Comparison of ENCODE assay signal across 28 mouse cellular contexts in the genomic region with DNA sequence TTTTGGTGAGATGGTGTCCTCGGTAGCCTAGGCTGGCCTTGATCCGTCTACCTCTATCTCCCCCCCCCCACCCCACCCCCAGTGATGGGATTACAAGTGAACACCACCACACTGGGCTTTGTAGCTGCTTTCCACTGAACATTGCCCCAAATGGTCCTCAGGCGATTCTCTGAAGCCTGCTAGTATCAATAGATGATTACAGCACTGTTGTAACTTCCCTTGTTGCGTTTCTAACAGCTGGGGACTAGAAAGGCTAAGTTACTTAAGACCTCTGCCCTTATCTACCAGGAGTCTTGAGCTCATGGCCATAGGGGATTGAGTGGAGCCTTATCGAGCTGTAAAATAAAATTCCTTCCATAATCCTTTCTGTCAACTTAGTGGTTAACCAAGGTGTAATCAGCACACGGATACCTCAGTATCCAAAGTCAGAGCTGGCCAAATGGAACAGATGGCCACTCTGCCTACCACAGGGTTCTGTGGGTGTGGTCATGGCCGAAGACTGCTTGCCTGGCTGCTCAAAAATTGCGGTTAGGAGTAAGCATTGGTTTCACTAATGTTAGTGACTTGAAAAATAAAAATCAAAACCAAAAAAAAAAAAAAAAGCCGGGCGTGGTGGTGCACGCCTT. TPM values are rescaled to one million over a fixed set of nuclear protein-coding genes. Genes with fewer than 3 reads are reported as not detected.
A peak's percentile ranks its signal among the peaks of the same experiment; 100 is the strongest.
DNase-seq lines count a peak whose midpoint lies in the region; TF ChIP-seq lines count a peak whose summit lies in the region.
"Had no signal": no experiment of that assay in that cellular context is flagged by ENCODE, and none has a peak within 500 bp of the region (broad histone marks: within the 10 kb centered on the region; RNA-seq: fewer than 3 reads in every experiment).

No protein-coding gene starts in this region.

- H3K36me3 ChIP-seq in heart, adult 2 months (ENCODE audit: control insufficient read depth, insufficient read depth, low read length), result no peaks in the 10 kb centered on the region
- peaks cover 4% of the 10 kb centered on the region for H3K36me3 ChIP-seq in myocyte (ENCODE audit: control insufficient read depth, insufficient read depth)
- H3K36me3 ChIP-seq: midbrain, embryonic 13.5 days had no signal

- no peak for TF ChIP-seq CTCF in heart, adult 2 months (IDR thresholded peaks at IDR 0.05)

- TF ChIP-seq POLR2A in heart, adult 2 months (IDR thresholded peaks at IDR 0.05; ENCODE audit: insufficient read depth, low read depth, low read length), result no peak
- TF ChIP-seq POLR2A in myocyte (IDR thresholded peaks at IDR 0.05; ENCODE audit: insufficient read length, low read depth), result no peak

- H3K79me2 ChIP-seq in heart, adult 2 months (replicated peaks; ENCODE audit: control insufficient read depth, insufficient read depth, low read length), result no peaks in the 10 kb centered on the region; the same call in 1 of the 2 replicates
- peaks cover 27% of the 10 kb centered on the region for H3K79me2 ChIP-seq in myocyte (ENCODE audit: control insufficient read depth, insufficient read depth)

- no peak overlapping the region for H3K27ac ChIP-seq in heart, adult 2 months
- H3K27ac ChIP-seq: forebrain, embryonic 13.5 days; hindbrain, embryonic 14.5 days; kidney, postnatal 0 days; left cerebral cortex, adult 2 months; limb, embryonic 10.5 days; midbrain, embryonic 13.5 days; neural tube, embryonic 13.5 days; stomach, embryonic 15.5 days had no signal

- no peak overlapping the region for H3K9ac ChIP-seq in heart, adult 2 months (ENCODE audit: low read depth, low read length)
- H3K9ac ChIP-seq: forebrain, embryonic 13.5 days; hindbrain, embryonic 14.5 days; midbrain, embryonic 13.5 days; neural tube, embryonic 13.5 days; stomach, embryonic 15.5 days had no signal

- no peak overlapping the region for H3K4me3 ChIP-seq in heart, adult 2 months
- no peak overlapping the region for H3K4me3 ChIP-seq in myocyte
- H3K4me3 ChIP-seq: forebrain, embryonic 13.5 days; left cerebral cortex, adult 2 months; limb, embryonic 10.5 days; midbrain, embryonic 13.5 days; neural tube, embryonic 13.5 days; stomach, embryonic 15.5 days had no signal

- peaks cover 1% of the 10 kb centered on the region; the same call in 1 of the 2 replicates for H3K4me1 ChIP-seq in heart, adult 2 months (ENCODE audit: control insufficient read depth, insufficient read depth, low read length)
- H3K4me1 ChIP-seq: forebrain, embryonic 13.5 days; midbrain, embryonic 13.5 days had no signal

- intact Hi-C loops in heart, adult 2 months (cut with DNase I), result no loop called here
- intact Hi-C loops in left cerebral cortex, postnatal 25 days (cut with DNase I), result no loop called here

- peak; percentile 84 for DNase-seq in heart, adult 11 months
- DNase-seq in heart, adult 2 months, result no peak
- peak; percentile 76 for DNase-seq in cerebellum, adult 8-10 months
- DNase-seq in cerebellum, postnatal 36 days, result peak; percentile 85
- no peak for DNase-seq in frontal cortex, adult 2 months (ENCODE audit: extremely low spot score in 1 of 2, low spot score in 1 of 2)
- no peak for DNase-seq in adrenal gland, postnatal 4 days (ENCODE audit: low spot score in 2 of 2)
- no peak for DNase-seq in left cerebral cortex, postnatal 25 days (ENCODE audit: low spot score in 2 of 2)
- DNase-seq: adrenal gland, postnatal 36 days; gastrocnemius, postnatal 10 days; heart, postnatal 36 days; kidney, adult 2 months; layer of hippocampus, adult 9-11 months; liver; retina, postnatal 1 day; right cerebral cortex, postnatal 25 days; thymus, adult 18-20 months; thymus, postnatal 36 days had no signal

- WGBS in heart, adult 2 months, result 81% methylated on average over 11 of the region's 11 CpGs

- H3ac ChIP-seq in myocyte (ENCODE audit: control insufficient read depth, insufficient read length), result no peak overlapping the region

- no peak for TF ChIP-seq EP300 in heart, adult 2 months (IDR thresholded peaks at IDR 0.05; ENCODE audit: insufficient read depth, low read depth, low read length)

- no peaks in the 10 kb centered on the region for H3K27me3 ChIP-seq in heart, adult 2 months (ENCODE audit: control insufficient read depth, insufficient read depth, low read length)
- no peaks in the 10 kb centered on the region for H3K27me3 ChIP-seq in myocyte (ENCODE audit: control insufficient read depth, insufficient read depth, insufficient read length)
- H3K27me3 ChIP-seq: forebrain, embryonic 13.5 days; midbrain, embryonic 13.5 days; neural tube, embryonic 13.5 days; stomach, embryonic 15.5 days had no signal

- H3K4me2 ChIP-seq in myocyte (ENCODE audit: low read depth), result no peak overlapping the region
- H3K4me2 ChIP-seq: forebrain, embryonic 13.5 days; hindbrain, embryonic 14.5 days; midbrain, embryonic 13.5 days; neural tube, embryonic 13.5 days; stomach, embryonic 15.5 days had no signal

TF ChIP-seq in myocyte, 11 proteins besides CTCF, POLR2A, EP300 and RAD21:
- no peak for TF ChIP-seq SRF (IDR thresholded peaks at IDR 0.05; ENCODE audit: control insufficient read depth, insufficient read length, low read depth)
- no peak for TF ChIP-seq CEBPB (IDR thresholded peaks at IDR 0.05; ENCODE audit: insufficient read depth, poor library complexity, severe bottlenecking)
- TF ChIP-seq TCF3 (IDR thresholded peaks at IDR 0.05; ENCODE audit: insufficient read length, low read depth), result peak; percentile 40
- no peak for TF ChIP-seq POLR2AphosphoS2 (IDR thresholded peaks at IDR 0.05; ENCODE audit: insufficient read length, low read depth)
- peak; percentile 29 to 83 (median 61) for TF ChIP-seq MYOG (IDR thresholded peaks at IDR 0.05; ENCODE audit: control insufficient read depth in 1 of 3, insufficient read depth in 1 of 3, insufficient read length in 2 of 3, low read depth in 2 of 3)
- no peak for TF ChIP-seq MAX (IDR thresholded peaks at IDR 0.05; ENCODE audit: low read depth)
- peak; percentile 46 for TF ChIP-seq TCF12 (IDR thresholded peaks at IDR 0.05; ENCODE audit: insufficient read depth, poor library complexity, severe bottlenecking)
- no peak for TF ChIP-seq USF1 (IDR thresholded peaks at IDR 0.05; ENCODE audit: low read depth)
- no peak for TF ChIP-seq E2F4 (IDR thresholded peaks at IDR 0.05; ENCODE audit: insufficient read depth)
- TF ChIP-seq MYOD1 (IDR thresholded peaks at IDR 0.05; ENCODE audit: control insufficient read depth in 1 of 3, insufficient read length in 2 of 3, low read depth in 2 of 3), result peak in 2 of 3 experiments; percentile 41 to 72
- no peak for TF ChIP-seq REST (IDR thresholded peaks at IDR 0.05; ENCODE audit: insufficient read depth, insufficient read length)

RNA-seq across cellular contexts. Expression of gene Lpcat3, which starts 6.5 kb away (rescaled TPM):
- 10 to 100 TPM; 34.9 to 40.5 TPM for total RNA-seq in heart, adult 2 months (2021)
- 73.4 and 116 TPM in 2 replicates for polyA plus RNA-seq in heart, adult 2 months (2012; rRNA removed)
- 138 TPM for polyA plus RNA-seq in myocyte (2012; fragmentation: generic; extraction: Trizol)
- polyA plus RNA-seq in frontal cortex, adult 2 months (2012; rRNA removed), result 43.0 and 45.9 TPM in 2 replicates
- total RNA-seq in adrenal gland, postnatal 4 days (2021), result 100 to 1,000 TPM in 1 of 2 experiments, 10 to 100 TPM in 1; 99.6 to 105 TPM
- 10 to 100 TPM; 22.4 to 31.2 TPM for total RNA-seq in left cerebral cortex, postnatal 25 days (2021)

RNA-seq across cellular contexts. Expression of gene C1s2, which starts 33.5 kb away (rescaled TPM):
- total RNA-seq in heart, adult 2 months (2021), result under 1 TPM; 0.26 to 0.48 TPM
- polyA plus RNA-seq in heart, adult 2 months (2012; rRNA removed), result not detected in 2 replicates
- polyA plus RNA-seq in myocyte (2012; fragmentation: generic; extraction: Trizol), result 0.07 TPM
- polyA plus RNA-seq in frontal cortex, adult 2 months (2012; rRNA removed), result 0.59 and 0.62 TPM in 2 replicates
- 1 to 10 TPM; 1.7 to 2.5 TPM for total RNA-seq in adrenal gland, postnatal 4 days (2021)
- under 1 TPM; 0.14 to 0.16 TPM for total RNA-seq in left cerebral cortex, postnatal 25 days (2021)
- polyA plus RNA-seq: forebrain, embryonic 13.5 days; heart, embryonic 14.5 days; intestine, embryonic 14.5 days; limb, embryonic 10.5 days; neural tube, embryonic 13.5 days had no signal

RNA-seq across cellular contexts. Expression of gene Emg1, which starts 42.6 kb away (rescaled TPM):
- total RNA-seq in heart, adult 2 months (2021), result 10 to 100 TPM; 71.4 to 78.8 TPM
- 51.8 and 79.0 TPM in 2 replicates for polyA plus RNA-seq in heart, adult 2 months (2012; rRNA removed)
- polyA plus RNA-seq in myocyte (2012; fragmentation: generic; extraction: Trizol), result 103 TPM
- polyA plus RNA-seq in frontal cortex, adult 2 months (2012; rRNA removed), result 62.4 and 68.0 TPM in 2 replicates
- total RNA-seq in adrenal gland, postnatal 4 days (2021), result 100 to 1,000 TPM in 1 of 2 experiments, 10 to 100 TPM in 1; 99.3 to 101 TPM
- 10 to 100 TPM; 42.9 to 48.8 TPM for total RNA-seq in left cerebral cortex, postnatal 25 days (2021)

RNA-seq across cellular contexts. Expression of gene Phb2, which starts 42.8 kb away (rescaled TPM):
- total RNA-seq in heart, adult 2 months (2021), result 100 to 1,000 TPM; 260 to 292 TPM
- 184 and 200 TPM in 2 replicates for polyA plus RNA-seq in heart, adult 2 months (2012; rRNA removed)
- 339 TPM for polyA plus RNA-seq in myocyte (2012; fragmentation: generic; extraction: Trizol)
- 107 and 108 TPM in 2 replicates for polyA plus RNA-seq in frontal cortex, adult 2 months (2012; rRNA removed)
- total RNA-seq in adrenal gland, postnatal 4 days (2021), result 100 to 1,000 TPM; 400 to 439 TPM
- total RNA-seq in left cerebral cortex, postnatal 25 days (2021), result 100 to 1,000 TPM; 112 to 120 TPM

Comparison
In these comparisons a context has a peak if more than half of its experiments do, and no peak if none do; other contexts are left out.
1. DNase-seq: peak in heart, adult 11 months (single experiment), cerebellum, adult 8-10 months (single experiment) and cerebellum, postnatal 36 days (2 of 2); none in heart, adult 2 months (0 of 2), frontal cortex, adult 2 months (0 of 2), adrenal gland, postnatal 4 days (0 of 2) and left cerebral cortex, postnatal 25 days (0 of 2).